Mouse (Mus musculus) intestine, embryonic 15.5 days (tissue): ENCODE results near the gene Olfr520. TPM values are rescaled to one million over a fixed set of nuclear protein-coding genes. Genes with fewer than 3 reads are reported as not detected.
"Not testable (repeated sequence)": the region's sequence is repeated elsewhere in the genome, so short reads cannot be mapped to it uniquely, and the experiment has no call there.

ENCODE experiments used
- ATAC-seq: fragments of 200-750 bp; cut with Nextera tagmentation; 2 replicates; pipeline ENCODE4 v1.8.0; 2017; ENCODE audit warnings: moderate TSS enrichment, moderate library complexity
- H3K27ac ChIP-seq: fragments of 300-500 bp; sonication (generic); 2 replicates; pipeline ENCODE4 v1.5.1; 2015; ENCODE audit warnings: mild to moderate bottlenecking, inconsistent platforms
- H3K27me3 ChIP-seq: fragments of 300-500 bp; sonication (generic); replicated peaks from 2 replicates; pipeline ENCODE4 v1.6.1; 2015; ENCODE audit warnings: inconsistent platforms
- H3K36me3 ChIP-seq: fragments of 300-500 bp; sonication (generic); 2 replicates; pipeline ENCODE4 v1.6.1; 2015; ENCODE audit warnings: inconsistent platforms
- H3K4me1 ChIP-seq: fragments of 300-500 bp; sonication (generic); replicated peaks from 2 replicates; pipeline ENCODE4 v1.6.1; 2015; ENCODE audit warnings: inconsistent platforms
- H3K4me2 ChIP-seq: fragments of 300-500 bp; sonication (generic); replicated peaks from 2 replicates; pipeline ENCODE4 v1.6.1; 2015; ENCODE audit warnings: mild to moderate bottlenecking, inconsistent platforms
- H3K4me3 ChIP-seq: fragments of 300-500 bp; sonication (generic); replicated peaks from 2 replicates; pipeline ENCODE4 v1.5.1; 2015; ENCODE audit warnings: inconsistent platforms
- H3K9ac ChIP-seq: fragments of 300-500 bp; sonication (generic); 2 replicates; pipeline ENCODE4 v1.6.1; 2015; ENCODE audit warnings: inconsistent platforms
- H3K9me3 ChIP-seq: fragments of 300-500 bp; sonication (generic); 2 replicates; pipeline ENCODE4 v1.6.1; 2016; ENCODE audit warnings: inconsistent platforms
- WGBS: fragments of 180-500 bp; shearing (Covaris S2); methylation state at CpG from one replicate; pipeline ENCODE4 v1.1.7; 2015; 5-methylcytosine and 5-hydroxymethylcytosine counted together
- polyA plus RNA-seq: library from polyadenylated mRNA; unstranded; fragments of >200 nt; fragmentation: Nextera tagmentation; extraction: Ambion mirVana; gene quantifications from 2 replicates; pipeline ENCODE4 v1.2.1, GENCODE M21; 2015

Gene Olfr520
- polyA plus RNA-seq, 1 experiment from 2014 or later, result not detected

DNA sequence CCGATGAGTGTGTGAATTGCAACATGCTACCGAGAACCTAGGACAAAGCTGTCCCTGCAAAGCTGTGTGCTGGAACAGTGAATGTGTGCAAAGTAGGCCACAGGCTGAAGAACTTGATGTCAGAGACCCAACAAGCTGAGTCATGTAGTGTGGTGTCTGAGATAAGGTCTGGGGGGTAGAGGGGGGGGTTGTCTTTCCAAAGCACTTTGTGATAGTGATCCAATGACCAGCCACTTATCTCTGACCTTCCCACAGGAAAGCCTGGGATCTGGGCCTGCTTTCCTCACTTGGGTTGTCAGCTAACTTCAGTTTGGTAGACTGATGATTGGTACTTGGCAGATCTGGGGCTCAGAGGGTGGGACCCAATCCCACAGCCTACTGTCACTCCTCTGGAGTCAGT, 4.5 kb downstream of the Olfr520 start:
- Histone ChIP-seq H3K27me3 (no peaks in the 10 kb centered on the region), H3K4me1 (peaks cover 3% of the 10 kb centered on the region; the same call in 1 of the 2 replicates), H3K4me3 (no peak overlapping the region), H3K4me2 (no peak overlapping the region), H3K36me3 (no peaks in the 10 kb centered on the region), H3K9ac (no peak overlapping the region), H3K27ac (no peak overlapping the region), H3K9me3 (no peaks in the 10 kb centered on the region)
- 93% methylated on average over 2 of the region's 2 CpGs for WGBS
- ATAC-seq, result no peak

DNA sequence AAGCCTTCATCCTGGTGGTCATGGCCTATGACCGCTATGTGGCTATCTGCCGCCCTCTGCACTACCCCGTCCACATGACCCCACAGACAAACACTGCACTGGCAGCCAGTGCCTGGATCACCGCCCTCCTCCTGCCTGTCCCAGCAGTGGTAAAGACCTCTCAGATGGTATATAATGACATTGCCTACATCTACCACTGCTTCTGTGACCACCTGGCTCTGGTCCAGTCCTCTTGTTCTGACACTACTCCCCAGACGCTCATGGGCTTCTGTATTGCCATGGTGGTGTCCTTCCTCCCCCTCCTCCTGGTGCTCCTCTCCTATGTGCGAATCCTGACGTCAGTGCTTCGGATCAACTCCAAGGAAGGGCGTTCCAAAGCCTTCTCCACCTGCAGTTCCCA, 5.4 kb downstream of the Olfr520 start:
- H3K9me3 ChIP-seq, H3K4me3 ChIP-seq, H3K4me1 ChIP-seq, H3K27ac ChIP-seq, H3K9ac ChIP-seq, ATAC-seq, H3K36me3 ChIP-seq, H3K4me2 ChIP-seq, H3K27me3 ChIP-seq: not testable (repeated sequence)
- WGBS, result 94% methylated on average over 9 of the region's 9 CpGs

DNA sequence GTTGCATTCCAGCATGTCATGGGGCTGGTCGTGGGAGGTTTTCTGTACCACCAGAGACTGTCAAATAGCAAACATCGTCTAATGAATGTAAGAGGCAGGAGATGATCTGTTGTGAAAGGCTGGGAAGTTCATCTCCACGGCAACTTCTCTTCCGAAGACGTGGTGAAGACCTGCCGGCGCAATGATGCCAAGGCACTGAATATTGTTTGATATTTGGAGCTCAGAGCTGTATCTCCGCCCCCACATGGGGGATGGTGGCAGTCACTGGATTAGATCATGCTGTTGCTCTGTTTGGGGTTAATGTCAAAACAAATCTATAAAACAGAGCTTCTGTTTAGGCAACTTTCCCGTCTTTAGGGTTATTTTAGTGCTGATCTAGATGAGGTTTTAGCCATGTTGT, 9.2 kb downstream of the Olfr520 start:
- Histone ChIP-seq H3K4me2 (no peak overlapping the region), H3K27me3 (no peaks in the 10 kb centered on the region), H3K9ac (no peak overlapping the region), H3K9me3 (no peaks in the 10 kb centered on the region), H3K36me3 (no peaks in the 10 kb centered on the region), H3K4me1 (peaks cover 3% of the 10 kb centered on the region; the same call in 1 of the 2 replicates), H3K27ac (peak overlapping the region; percentile 42; the same call in 1 of the 2 replicates), H3K4me3 (no peak overlapping the region)
- WGBS, result 31% methylated on average over 9 of the region's 9 CpGs
- peak; percentile 39; the same call in 1 of the 2 replicates for ATAC-seq

DNA sequence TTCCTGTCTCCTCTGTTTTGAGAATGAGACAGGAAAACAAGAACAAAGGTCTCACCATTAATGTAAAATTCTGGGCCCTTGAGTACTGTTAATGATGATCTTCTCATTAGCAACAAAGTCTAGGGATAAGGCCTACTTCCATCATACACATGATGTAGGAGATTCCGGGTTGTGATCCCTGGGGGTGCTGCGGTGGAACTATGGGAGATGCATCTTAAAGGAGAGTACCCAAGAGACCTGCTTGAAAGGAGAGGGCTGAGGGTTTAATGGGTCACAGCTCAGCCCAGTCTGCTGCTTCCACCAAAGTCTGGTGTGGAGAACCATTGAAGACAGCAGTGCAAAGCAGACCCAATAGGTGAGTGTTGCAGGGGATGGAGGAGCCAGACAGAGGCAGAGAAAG, 33.1 kb downstream of the Olfr520 start, which contains the start of gene Olfr521:
TSS of gene Olfr521 (plus strand) at position 301 of the 400 bp plus-strand sequence.
- no peak within 1 kb of the TSS for H3K9ac ChIP-seq
- no peak for ATAC-seq
- WGBS, result 96% methylated on average over 2 of the region's 2 CpGs

DNA sequence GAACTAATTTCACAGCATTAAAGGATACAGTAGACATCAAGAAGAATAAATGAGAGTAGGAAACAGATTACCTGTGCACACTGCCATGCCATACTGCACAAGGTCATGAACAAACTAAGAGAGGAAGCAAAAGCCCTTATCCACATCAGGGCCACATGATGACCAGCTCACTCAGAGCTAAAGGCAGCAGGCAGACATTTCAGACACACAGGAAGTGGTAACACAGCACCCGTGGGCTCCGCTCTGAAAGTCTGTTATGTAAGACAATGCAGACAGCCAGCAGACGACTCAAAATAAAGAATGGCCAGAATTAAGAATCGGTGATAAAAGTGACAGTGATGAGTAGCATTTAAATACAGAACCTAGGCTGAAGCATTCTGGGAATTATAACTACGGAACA, 51.3 kb downstream of the Olfr520 start:
- H3K4me2 ChIP-seq, result no peak overlapping the region
- ATAC-seq, result no peak
- H3K36me3 ChIP-seq, result no peaks in the 10 kb centered on the region
- H3K27me3 ChIP-seq, result no peaks in the 10 kb centered on the region
- H3K27ac ChIP-seq, result no peak overlapping the region
- H3K4me1 ChIP-seq, result no peaks in the 10 kb centered on the region
- H3K4me3 ChIP-seq, result no peak overlapping the region
- H3K9ac ChIP-seq, result no peak overlapping the region
- WGBS, result 67% methylated on average over 5 of the region's 5 CpGs
- H3K9me3 ChIP-seq, result no peaks in the 10 kb centered on the region

More for the DNA sequence above, 33.1 kb downstream of the Olfr520 start, which contains the start of gene Olfr521:
- H3K27me3 ChIP-seq, result no peaks in the 10 kb centered on the region
- H3K9me3 ChIP-seq, result peaks cover 8% of the 10 kb centered on the region; the same call in 1 of the 2 replicates
- H3K4me2 ChIP-seq, result no peak within 1 kb of the TSS
- no peak within 1 kb of the TSS for H3K4me3 ChIP-seq
- no peaks in the 10 kb centered on the region for H3K36me3 ChIP-seq
- H3K27ac ChIP-seq, result no peak within 1 kb of the TSS
- H3K4me1 ChIP-seq, result no peaks in the 10 kb centered on the region

DNA sequence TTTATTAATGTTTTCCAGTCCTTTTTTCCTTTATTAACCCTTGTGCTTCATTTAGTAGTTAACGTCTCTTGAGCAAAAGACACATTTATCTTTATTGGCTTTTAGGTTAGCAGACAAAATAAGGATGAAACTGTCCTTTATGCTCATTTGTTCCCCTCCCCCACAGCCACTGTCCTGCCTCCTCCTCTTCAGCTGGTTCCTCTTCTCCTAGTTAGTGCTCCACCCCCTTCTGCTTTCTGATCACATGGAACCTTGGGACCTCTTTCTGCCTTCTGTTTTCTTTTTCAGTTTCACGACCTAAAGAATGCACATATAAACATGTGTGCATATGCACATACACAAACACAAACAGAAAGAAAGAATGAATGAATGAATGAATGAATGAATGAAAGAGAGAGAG, 51.8 kb downstream of the Olfr520 start:
- WGBS, result 68% methylated on average over 2 of the region's 2 CpGs
- Histone ChIP-seq H3K27ac (no peak overlapping the region), H3K36me3 (no peaks in the 10 kb centered on the region), H3K4me3 (no peak overlapping the region), H3K27me3 (no peaks in the 10 kb centered on the region), H3K9ac (no peak overlapping the region), H3K4me1 (no peaks in the 10 kb centered on the region), H3K9me3 (no peaks in the 10 kb centered on the region), H3K4me2 (no peak overlapping the region)
- no peak for ATAC-seq

DNA sequence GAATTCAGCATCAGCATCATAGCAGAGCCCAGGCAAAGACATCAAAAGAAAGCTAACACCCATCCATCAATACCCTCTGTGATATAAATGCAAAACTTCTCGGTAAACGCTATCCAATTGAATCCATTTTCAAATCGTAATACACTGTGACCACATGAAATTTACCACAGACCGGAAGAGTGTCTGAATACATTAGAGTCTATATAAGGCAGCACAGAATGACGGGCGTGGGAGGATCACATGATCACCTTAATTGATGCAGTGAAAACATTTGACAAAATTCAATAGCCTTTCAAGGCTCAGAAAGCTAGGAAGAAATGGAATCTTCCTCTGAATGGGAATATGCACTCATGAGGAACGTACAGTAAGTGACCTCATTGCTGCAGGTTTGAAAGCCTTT, 53.3 kb downstream of the Olfr520 start:
- Histone ChIP-seq H3K4me2 (no peak overlapping the region), H3K36me3 (no peaks in the 10 kb centered on the region), H3K9ac (no peak overlapping the region), H3K4me1 (no peaks in the 10 kb centered on the region), H3K27ac (no peak overlapping the region), H3K27me3 (no peaks in the 10 kb centered on the region), H3K9me3 (no peaks in the 10 kb centered on the region), H3K4me3 (no peak overlapping the region)
- 90% methylated on average over 7 of the region's 7 CpGs for WGBS
- ATAC-seq, result no peak

DNA sequence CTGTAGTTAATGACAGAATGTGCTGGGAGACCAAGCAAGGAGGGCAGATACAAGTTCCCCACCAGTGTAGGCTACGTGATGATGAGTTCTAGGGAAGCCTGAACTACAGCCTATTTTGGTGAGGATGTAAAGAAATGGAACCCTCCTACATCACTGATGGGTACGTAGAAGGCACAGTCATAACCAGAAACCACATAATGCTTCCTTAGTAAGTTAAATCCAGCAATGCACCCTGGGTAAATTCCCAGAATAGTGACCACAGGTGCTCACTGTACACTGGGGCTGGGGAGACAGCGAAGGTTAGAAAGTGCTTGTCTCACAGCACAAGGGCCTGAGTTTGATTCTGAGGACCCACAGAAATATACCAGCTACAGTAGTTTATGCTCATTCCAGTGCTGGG, 55.5 kb downstream of the Olfr520 start:
- ATAC-seq, result no peak
- no peak overlapping the region for H3K4me2 ChIP-seq
- no peaks in the 10 kb centered on the region for H3K4me1 ChIP-seq
- 86% methylated on average over 3 of the region's 3 CpGs for WGBS
- no peaks in the 10 kb centered on the region for H3K9me3 ChIP-seq
- H3K36me3 ChIP-seq, result no peaks in the 10 kb centered on the region
- H3K27me3 ChIP-seq, result no peaks in the 10 kb centered on the region
- H3K4me3 ChIP-seq, result no peak overlapping the region
- no peak overlapping the region for H3K27ac ChIP-seq
- H3K9ac ChIP-seq, result no peak overlapping the region

Other genes with a start within 250 kb of the Olfr520 start
- gene Rps3, start 246.5 kb upstream of the Olfr520 start, polyA plus RNA-seq, result 810 and 875 TPM in 2 replicates
- gene Arrb1, start 194.8 kb upstream of the Olfr520 start, polyA plus RNA-seq, result 8.5 and 9.0 TPM in 2 replicates
- gene Tpbgl, start 103.2 kb upstream of the Olfr520 start, polyA plus RNA-seq, result 1.3 and 1.4 TPM in 2 replicates
- gene Slco2b1, start 18.9 kb upstream of the Olfr520 start, polyA plus RNA-seq, result 2.7 and 3.1 TPM in 2 replicates
- not detected in 2 replicates for gene Olfr521, start 33.2 kb downstream of the Olfr520 start, polyA plus RNA-seq
- gene Neu3, start 98.1 kb downstream of the Olfr520 start, polyA plus RNA-seq, result 5.2 TPM in 2 replicates
- 0.10 and 0.11 TPM in 2 replicates for gene Xrra1, start 128.8 kb downstream of the Olfr520 start, polyA plus RNA-seq
- gene Spcs2, start 133.2 kb downstream of the Olfr520 start, polyA plus RNA-seq, result 387 and 427 TPM in 2 replicates